Mouse (Mus musculus) mesoderm, embryonic 11.5 days (tissue): Measurements from ENCODE around the gene Smim14.

Source experiments
- DNase-seq: peaks from one replicate; pipeline ENCODE4 v3.0.0-alpha.2; 2012; ENCODE audit warnings: low read depth, low spot score

Gene Smim14

DNA sequence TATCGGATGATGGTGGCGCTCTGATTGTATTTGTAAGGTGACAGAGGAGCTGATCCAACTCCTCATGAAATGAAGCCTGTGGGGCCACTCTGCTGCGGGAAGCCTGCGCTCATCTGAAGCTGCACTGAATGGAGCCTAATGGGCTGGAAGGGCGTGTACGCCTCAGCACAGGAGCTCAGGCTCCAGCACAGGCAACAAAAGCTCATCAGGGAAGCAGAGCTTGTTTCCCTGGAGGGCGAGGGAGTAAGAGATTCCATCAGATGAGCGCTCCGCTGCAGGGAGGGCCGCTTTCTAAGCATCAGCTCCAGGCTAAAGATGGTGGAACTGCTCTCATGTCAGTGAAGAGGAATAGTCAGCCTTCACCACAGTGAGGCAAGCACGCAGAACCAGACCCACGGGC lies 129.0 kb downstream of the Smim14 start:
- DNase-seq: no peak

DNA sequence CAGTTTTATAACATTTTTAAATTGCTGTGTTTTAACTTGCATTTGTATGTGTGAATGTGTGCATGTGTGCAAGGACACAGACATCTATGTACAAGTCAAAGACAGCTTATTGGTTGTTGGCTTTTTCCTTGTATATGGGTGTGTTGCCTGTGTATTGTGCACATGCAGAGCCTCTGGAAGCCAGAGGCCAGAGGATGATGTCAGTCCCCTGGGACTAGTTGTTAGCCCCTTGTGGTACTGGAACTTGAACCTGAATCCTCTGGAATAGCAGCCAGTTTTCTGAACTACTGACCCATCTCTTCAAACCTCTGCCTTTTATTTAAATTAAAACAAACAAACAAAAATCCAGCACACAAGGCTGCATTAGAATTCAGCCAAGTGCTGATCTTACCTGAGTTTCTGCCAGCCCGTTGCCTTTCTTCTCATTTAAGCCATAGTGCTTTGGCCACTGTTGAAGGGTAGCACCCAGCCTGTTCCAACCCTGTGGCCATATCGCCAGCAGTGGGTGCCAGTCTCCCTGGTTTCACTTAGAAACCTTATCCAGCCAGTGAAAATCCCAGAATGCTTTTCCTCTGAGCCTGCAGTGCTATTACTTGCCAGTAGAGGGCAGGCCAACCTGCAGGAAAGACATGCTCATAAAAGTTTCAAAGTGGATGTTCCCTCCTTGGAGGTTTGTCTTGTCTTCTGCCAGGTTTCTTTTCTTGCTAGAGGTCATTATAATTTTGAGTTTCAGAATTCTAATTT lies 135.6 kb downstream of the Smim14 start:
- DNase-seq: peak; percentile 81
